Mouse (Mus musculus) layer of hippocampus, adult 8-10 months (tissue): ENCODE results near the gene Spcs1. TPM values are rescaled to one million over a fixed set of nuclear protein-coding genes. Genes with fewer than 3 reads are reported as not detected.

ENCODE experiments used
- DNase-seq, 2 experiments: peaks; one replicate each; pipeline ENCODE4 v3.0.0; 2022; ENCODE audit warnings: low spot score in 2 of 2
- total RNA-seq, 4 experiments: library from RNA; stranded (reverse); gene quantifications; 2 replicates each; pipeline ENCODE4 v1.2.4; 2022

Spcs1 gene
- 100 to 1,000 TPM; 150 to 171 (median 167) TPM for total RNA-seq

GRCm38 (mm10) chr14:31001307-31002205 is at the start of gene Spcs1, which contains the start of gene Glt8d1:
Gene Spcs1 (minus strand): TSS chr14:31001672.
Gene Glt8d1 (plus strand): TSS chr14:31001400.
- DNase-seq: peak; percentile 76 to 85

DNA sequence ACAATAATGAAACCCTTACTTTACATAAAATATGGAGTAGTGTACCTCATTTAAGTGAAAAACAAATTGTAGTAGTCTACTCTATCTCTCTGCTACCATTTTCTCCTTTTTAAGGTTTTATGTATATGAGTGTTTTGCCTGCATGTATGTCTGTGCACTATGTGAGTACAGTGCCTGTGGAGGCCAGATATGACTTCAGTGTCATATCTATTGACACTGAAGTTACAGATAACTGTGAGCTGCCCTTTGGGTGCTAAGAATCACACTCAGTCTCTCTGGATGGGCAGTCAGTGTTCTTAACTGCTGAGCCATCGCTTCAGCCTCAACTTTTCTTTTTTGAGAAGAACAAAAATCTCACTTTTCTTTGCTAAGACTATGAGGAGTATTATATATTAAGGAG is 44.3 kb upstream of the Spcs1 start:
- no peak for DNase-seq

- no peak for DNase-seq
Measured at GRCm38 (mm10) chr14:31045296-31045695, 43.8 kb upstream of the Spcs1 start.

- no peak for DNase-seq
Measured at GRCm38 (mm10) chr14:31025785-31026184, 24.3 kb upstream of the Spcs1 start.

DNA sequence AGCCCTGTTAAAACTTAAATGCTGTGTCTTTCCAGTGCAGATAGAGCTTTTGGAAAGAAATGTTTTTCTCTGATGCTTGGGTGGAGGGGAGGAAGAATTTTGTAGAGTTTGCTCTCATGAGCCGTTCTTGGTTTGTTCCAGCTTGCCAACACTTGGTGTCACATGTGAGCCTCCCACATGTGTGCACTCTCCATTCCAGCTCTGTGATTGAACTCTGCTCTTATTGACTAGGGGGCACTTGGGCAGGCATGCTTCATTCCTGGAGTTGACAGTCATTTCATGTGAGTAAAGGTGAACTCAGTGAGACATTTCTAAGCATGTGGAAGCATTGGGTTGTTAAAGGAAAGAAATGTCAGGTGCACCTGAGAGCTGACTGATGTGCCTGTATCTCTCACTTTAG is 21.1 kb upstream of the Spcs1 start:
- DNase-seq: no peak

DNA sequence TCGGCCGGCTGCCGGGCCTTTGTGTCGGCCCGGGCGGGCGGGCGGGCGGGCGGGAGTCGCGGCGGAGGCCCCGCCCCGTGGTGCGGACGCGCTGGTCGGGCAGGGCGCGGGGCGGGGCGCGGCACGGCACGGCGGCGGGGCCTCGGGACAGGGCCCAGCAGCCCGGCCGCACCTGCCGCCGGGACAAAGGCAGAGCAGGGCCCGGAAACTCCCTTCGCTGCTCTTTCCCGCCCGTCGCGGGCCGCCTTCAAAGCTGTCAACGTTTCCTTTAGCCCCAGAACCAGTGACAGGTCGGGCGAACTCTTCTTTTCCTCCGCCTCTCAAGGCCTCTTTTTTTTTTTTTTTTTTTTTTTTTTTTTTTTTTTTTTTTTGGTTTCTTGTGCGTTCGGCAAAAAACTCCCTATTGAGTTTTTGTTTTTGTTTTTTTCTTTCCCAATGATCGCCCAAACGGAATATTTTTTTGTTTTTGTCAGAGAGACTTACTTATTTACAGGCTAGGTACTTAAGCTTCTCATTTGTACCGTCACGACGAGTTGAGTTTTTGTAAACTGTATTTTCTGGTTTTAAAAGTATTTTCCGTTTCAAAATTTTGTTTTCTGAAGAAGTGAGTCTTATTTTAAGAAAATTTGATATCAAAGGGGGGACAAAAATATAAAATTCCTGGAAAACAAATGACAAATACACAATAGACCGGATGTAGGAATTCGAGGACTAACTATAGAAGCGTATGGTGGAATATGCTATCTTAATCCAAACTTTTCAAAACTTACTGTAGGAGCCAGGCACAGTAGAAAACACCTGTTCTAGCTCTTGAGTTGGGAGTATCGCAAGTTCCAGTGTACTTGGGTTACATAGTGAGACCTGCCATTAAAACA is 18.1 kb upstream of the Spcs1 start:
- DNase-seq: no peak

DNA sequence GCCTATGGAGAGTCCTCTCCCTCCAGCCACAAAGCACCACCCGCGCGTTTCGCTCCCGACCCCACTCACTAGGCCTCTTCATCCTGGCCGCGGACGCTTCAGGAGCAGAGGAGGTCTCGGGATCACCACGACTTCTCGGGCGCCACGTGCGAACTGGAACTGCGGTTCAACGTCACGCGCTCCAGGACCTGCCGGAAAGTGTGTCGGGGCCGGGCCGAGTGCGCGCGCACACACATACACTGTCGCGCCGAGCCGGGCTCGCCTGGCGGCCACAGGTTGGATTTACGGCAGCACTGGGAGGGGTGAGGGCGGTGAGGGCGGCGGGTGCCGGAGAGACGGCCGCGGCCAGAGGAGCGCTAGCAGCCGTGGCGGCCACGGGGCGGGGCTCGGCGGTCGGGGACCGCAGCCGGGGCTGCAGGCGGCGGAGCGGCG is 17.4 kb upstream of the Spcs1 start, which contains the start of the genes Pbrm1 and Gnl3:
Gene Pbrm1 (plus strand): TSS at position 279 of the 432 bp plus-strand sequence.
Gene Gnl3 (minus strand): TSS at position 293 of the 432 bp plus-strand sequence.
- DNase-seq: peak; percentile 93 to 97

GRCm38 (mm10) chr14:31017854-31018253 is 16.4 kb upstream of the Spcs1 start:
- DNase-seq: no peak

GRCm38 (mm10) chr14:31016063-31016462 is 14.6 kb upstream of the Spcs1 start:
- DNase-seq: no peak

DNA sequence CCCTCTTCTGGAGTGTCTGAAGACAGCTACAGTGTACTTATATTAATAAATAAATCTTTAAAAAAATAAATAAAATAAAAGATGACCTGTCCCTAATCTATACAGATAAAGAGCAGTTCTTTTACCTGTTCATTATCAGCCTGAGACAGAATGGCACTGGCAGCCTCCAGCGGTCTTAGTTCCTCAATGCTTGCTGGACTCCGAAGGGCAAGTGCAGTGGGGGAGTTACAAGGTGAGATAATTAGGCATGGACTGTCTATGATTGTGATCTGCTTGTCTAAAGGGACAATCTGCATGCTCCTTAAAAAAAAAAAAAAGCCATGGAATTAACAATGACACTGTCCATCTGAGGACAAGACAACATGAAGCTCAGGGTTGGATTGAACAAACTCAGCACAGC is 12.5 kb upstream of the Spcs1 start:
- no peak for DNase-seq

DNA sequence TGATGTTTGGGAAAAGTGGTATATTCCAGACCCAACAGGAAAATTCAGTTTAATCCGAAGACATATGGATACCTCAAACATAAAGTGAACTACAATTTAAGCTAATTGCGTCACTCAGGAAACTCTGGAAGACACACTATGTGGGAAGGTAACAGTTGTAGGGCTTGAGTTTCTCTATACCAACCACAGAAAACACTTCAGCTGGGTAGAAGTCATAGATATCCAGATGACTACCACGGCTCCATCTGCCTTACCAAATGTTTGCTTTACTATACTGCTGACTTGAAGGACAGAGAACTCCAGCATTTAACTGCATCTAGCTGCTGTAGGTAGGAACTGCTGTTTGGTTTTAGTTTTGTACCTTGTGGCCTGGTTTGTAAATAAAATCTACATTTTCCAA is 10.1 kb upstream of the Spcs1 start:
- DNase-seq: peak in 1 of 2 experiments; percentile 23

DNA sequence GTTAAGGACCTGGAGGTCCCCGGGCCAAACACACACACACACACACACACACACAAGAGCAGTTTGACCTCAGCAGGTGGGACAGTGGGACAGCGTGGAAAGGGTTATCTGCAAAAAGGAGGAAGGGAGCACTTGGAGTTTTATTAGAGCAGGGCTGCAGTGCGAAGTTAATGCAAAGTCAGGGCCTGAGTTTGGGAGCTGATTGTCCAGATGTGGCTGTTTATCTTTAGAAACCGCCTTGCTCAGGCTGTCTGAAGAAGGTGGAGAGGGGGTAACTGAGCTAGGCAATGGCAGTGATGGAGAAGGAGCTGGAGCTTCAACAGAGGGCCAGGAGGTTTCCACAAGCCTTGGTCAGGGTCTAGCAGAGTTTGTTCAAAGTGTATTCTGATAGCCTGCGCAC is 5.3 kb upstream of the Spcs1 start:
- DNase-seq: no peak

DNA sequence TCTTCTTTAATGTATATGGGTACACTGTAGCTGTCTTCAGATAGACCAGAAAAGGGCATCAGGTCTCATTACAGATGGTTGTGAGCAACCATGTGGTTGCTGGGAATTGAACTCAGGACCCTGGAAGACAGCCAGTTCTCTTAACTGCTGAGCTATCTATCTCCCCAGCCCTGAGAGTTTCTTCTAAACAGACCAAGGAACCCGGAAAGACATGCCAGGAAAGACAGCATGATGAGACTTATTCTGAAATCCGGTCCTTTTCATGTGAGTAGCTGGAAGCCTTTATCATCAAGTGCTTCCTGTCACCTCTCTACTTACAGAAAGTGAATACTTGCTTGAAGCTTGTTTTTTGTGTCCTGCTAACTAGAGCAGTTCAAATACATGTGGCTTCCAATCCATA is 3.1 kb upstream of the Spcs1 start:
- DNase-seq: no peak

DNA sequence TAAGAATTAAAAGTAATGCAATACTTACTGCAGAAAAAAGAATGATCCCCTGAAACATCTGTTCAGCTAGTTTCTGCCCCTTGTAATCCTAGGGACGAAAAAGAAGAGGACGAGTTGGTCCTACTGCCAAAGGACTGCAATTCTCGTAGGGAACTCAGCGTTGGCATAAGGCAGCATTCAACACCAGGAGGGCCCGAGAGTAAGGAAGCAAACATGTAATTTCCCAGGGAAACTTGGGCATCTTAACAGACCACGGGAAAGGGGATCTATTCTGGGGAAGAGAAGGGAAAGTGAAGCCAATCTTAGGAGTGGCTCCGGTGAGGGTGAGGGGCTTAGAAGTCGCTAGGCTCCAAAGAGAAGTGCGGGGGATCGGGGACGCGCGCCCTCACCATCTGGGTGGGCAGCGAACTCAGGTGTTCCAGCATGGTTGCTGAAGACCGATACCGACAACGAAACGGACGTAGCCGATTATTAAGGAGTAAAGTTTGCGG is 611 bp downstream of the Spcs1 start:
- DNase-seq: no peak

DNA sequence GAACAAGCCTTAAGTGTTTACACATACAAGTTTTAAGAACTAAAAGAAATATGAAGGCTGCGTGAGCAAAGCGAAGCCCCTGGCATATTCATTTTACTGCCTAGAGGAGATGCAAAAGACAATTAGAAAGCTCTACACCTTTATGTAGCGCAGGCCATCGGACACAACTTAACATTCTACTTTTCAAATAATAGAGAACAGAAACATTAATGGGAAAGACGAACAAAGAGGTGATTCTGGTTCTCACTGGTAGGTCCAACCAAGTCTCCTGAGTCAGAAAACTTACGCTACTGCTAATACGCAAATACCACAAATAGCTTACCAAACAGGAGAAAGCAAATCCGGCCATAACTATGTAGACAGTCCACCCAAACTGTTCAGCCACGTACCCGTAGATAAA is 1.1 kb downstream of the Spcs1 start:
- DNase-seq: no peak

- DNase-seq: no peak
Measured at GRCm38 (mm10) chr14:30996417-30996816, 5.1 kb downstream of the Spcs1 start.

- no peak for DNase-seq
Measured at GRCm38 (mm10) chr14:30976222-30976621, 25.2 kb downstream of the Spcs1 start.

DNA sequence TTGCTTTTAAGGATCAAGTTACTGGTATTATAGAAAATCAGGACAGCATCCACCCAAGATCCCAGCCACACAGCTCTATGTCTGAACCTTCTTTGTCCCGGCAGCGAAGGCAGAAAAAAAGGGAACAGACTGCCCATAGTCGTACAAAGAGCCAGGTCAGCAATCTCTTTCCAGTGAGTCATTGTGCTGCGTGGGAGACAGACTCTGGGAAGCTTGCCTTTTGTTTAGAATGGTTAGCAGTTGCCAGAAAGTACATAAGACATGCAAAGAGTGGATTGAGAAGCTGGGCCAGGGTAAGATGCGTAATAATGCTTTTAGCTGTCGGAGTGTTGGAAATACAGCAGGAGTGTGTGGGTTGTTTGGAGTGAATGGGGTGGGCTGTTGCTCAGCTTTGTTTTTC is 27.3 kb downstream of the Spcs1 start:
- peak; percentile 62 to 72 for DNase-seq

- no peak for DNase-seq
Measured at GRCm38 (mm10) chr14:30960366-30960765, 41.1 kb downstream of the Spcs1 start.

DNA sequence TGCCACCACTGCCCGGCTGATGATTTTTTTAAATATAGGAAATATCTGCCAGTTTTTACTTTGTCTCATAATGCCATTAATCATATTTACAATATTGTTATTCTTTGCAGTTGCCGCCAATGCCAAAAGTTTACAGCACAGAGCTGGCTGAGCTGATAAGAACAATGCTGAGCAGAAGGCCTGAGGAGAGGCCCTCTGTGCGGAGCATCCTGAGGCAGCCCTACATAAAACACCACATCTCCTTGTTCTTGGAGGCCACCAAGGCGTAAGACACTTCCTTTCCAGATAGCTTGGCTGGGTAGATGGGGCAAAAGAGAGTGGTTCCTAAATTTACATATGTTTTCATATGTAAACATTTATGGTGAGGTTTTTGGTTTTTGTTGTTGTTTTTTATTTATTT is 42.4 kb downstream of the Spcs1 start:
- DNase-seq: no peak

DNA sequence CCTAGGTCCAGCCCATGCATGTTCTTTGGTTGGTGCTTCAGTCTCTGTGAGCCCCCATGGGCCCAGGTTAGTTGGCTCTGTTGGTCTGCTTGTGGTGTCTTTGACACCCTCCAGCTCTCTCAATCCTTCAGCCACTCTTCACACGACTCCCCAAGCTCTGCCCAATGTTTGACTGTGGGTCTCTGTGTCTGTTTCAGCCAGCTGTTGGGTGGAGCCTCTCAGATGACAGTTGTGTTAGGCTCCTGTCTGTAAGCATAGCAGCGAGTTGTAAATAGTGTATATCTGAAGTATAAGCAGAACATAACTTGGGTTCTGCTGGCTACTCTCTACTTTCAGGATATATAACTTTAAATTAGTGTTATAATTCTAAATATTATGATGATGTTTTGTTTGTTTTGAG is 43.0 kb downstream of the Spcs1 start:
- no peak for DNase-seq
